Mouse (Mus musculus) kidney, adult 18-20 months (tissue): Measurements from ENCODE around the gene Marcks.
"Not testable (repeated sequence)": the region's sequence is repeated elsewhere in the genome, so short reads cannot be mapped to it uniquely, and the experiment has no call there.

Experiments used
- DNase-seq: peaks from one replicate; pipeline ENCODE4 v3.0.0; 2021

The Marcks gene

GRCm38 (mm10) chr10:37135951-37136751, 2.6 kb downstream of the Marcks start:
- DNase-seq = peak; percentile 62

GRCm38 (mm10) chr10:37133876-37134708, 4.6 kb downstream of the Marcks start:
- no peak for DNase-seq

GRCm38 (mm10) chr10:37132671-37133070, 6.0 kb downstream of the Marcks start:
- DNase-seq = no peak

- DNase-seq = no peak
These were observed 9.1 kb downstream of the Marcks start for GRCm38 (mm10) chr10:37129652-37130051.

GRCm38 (mm10) chr10:37115329-37115728, 23.4 kb downstream of the Marcks start:
- no peak for DNase-seq

GRCm38 (mm10) chr10:37112812-37113211, 25.9 kb downstream of the Marcks start:
- no peak for DNase-seq

GRCm38 (mm10) chr10:37112362-37112761, 26.4 kb downstream of the Marcks start:
- no peak for DNase-seq

- DNase-seq = no peak
These were observed 27.3 kb downstream of the Marcks start for GRCm38 (mm10) chr10:37111432-37111831.

- no peak for DNase-seq
These were observed 31.7 kb downstream of the Marcks start for GRCm38 (mm10) chr10:37106871-37107627.

GRCm38 (mm10) chr10:37106303-37106702, 32.4 kb downstream of the Marcks start:
- no peak for DNase-seq

GRCm38 (mm10) chr10:37102227-37103080, 36.3 kb downstream of the Marcks start:
- DNase-seq = no peak

GRCm38 (mm10) chr10:37101733-37102132, 37.0 kb downstream of the Marcks start:
- no peak for DNase-seq

GRCm38 (mm10) chr10:37096529-37096928, 42.2 kb downstream of the Marcks start:
- no peak for DNase-seq

GRCm38 (mm10) chr10:37095803-37096202, 42.9 kb downstream of the Marcks start:
- DNase-seq = no peak

- DNase-seq = no peak
These were observed 45.4 kb downstream of the Marcks start for GRCm38 (mm10) chr10:37093306-37093705.

- no peak for DNase-seq
These were observed 48.3 kb downstream of the Marcks start for GRCm38 (mm10) chr10:37090411-37090810.

GRCm38 (mm10) chr10:37084071-37084470, 54.6 kb downstream of the Marcks start:
- DNase-seq = not testable (repeated sequence)
